Mouse (Mus musculus) midbrain, embryonic 15.5 days (tissue): ENCODE data around the gene Timm10b. TPM values are rescaled to one million over a fixed set of nuclear protein-coding genes. Genes with fewer than 3 reads are reported as not detected.

Experiments
- ATAC-seq: fragments of 200-750 bp; cut with Nextera tagmentation; replicated peaks from 2 replicates; pipeline ENCODE4 v1.8.0; 2017; ENCODE audit warnings: moderate TSS enrichment
- H3K27ac ChIP-seq: fragments of 300-500 bp; sonication (generic); 2 replicates; pipeline ENCODE4 v1.5.1; 2015; ENCODE audit warnings: mild to moderate bottlenecking, inconsistent platforms
- H3K27me3 ChIP-seq: fragments of 300-500 bp; sonication (generic); replicated peaks from 2 replicates; pipeline ENCODE4 v1.6.1; 2015; ENCODE audit warnings: inconsistent platforms
- H3K36me3 ChIP-seq: fragments of 300-500 bp; sonication (generic); replicated peaks from 2 replicates; pipeline ENCODE4 v1.6.1; 2015; ENCODE audit warnings: inconsistent platforms
- H3K4me1 ChIP-seq: fragments of 300-500 bp; sonication (generic); 2 replicates; pipeline ENCODE4 v1.6.1; 2015; ENCODE audit warnings: inconsistent platforms
- H3K4me2 ChIP-seq: fragments of 300-500 bp; sonication (generic); 2 replicates; pipeline ENCODE4 v1.6.1; 2015; ENCODE audit warnings: inconsistent platforms, mild to moderate bottlenecking, moderate library complexity
- H3K4me3 ChIP-seq: fragments of 300-500 bp; sonication (generic); 2 replicates; pipeline ENCODE4 v1.5.1; 2015; ENCODE audit warnings: mild to moderate bottlenecking, inconsistent platforms
- H3K9ac ChIP-seq: fragments of 300-500 bp; sonication (generic); 2 replicates; pipeline ENCODE4 v1.6.1; 2015; ENCODE audit warnings: mild to moderate bottlenecking, inconsistent platforms
- H3K9me3 ChIP-seq: fragments of 300-500 bp; sonication (generic); 2 replicates; pipeline ENCODE4 v1.6.1; 2016; ENCODE audit warnings: inconsistent platforms
- WGBS: fragments of 180-500 bp; shearing (Covaris S2); methylation state at CpG from one replicate; pipeline ENCODE4 v1.1.7; 2015; ENCODE audit warnings: mixed read lengths; 5-methylcytosine and 5-hydroxymethylcytosine counted together
- polyA plus RNA-seq: library from polyadenylated mRNA; unstranded; fragments of >200 nt; fragmentation: Nextera tagmentation; extraction: Ambion mirVana; gene quantifications from 2 replicates; pipeline ENCODE4 v1.2.1, GENCODE M21; 2015

Gene Timm10b
- polyA plus RNA-seq, 1 experiment from 2014 or later, result 127 TPM

DNA sequence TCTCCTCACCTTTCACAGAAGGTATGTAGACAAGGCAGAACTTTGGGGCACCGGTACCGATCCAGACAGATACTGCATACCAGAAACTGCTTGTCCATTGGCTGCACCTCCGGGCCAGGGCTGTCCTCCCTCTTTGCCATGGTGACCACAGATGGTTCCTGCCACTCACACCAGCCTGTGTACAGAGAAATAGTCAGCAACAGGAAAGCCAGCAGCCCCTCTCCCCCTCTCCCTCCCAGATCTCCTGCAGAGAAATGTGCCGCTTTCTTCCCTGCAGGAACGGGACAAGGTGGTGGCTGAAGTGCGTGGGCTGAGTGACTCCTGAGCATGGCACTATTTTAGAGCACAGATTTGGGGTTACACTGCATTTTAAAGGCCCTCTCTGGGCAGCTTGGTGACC lies 14.5 kb upstream of the Timm10b start:
- H3K36me3 ChIP-seq, result peaks cover 21% of the 10 kb centered on the region

DNA sequence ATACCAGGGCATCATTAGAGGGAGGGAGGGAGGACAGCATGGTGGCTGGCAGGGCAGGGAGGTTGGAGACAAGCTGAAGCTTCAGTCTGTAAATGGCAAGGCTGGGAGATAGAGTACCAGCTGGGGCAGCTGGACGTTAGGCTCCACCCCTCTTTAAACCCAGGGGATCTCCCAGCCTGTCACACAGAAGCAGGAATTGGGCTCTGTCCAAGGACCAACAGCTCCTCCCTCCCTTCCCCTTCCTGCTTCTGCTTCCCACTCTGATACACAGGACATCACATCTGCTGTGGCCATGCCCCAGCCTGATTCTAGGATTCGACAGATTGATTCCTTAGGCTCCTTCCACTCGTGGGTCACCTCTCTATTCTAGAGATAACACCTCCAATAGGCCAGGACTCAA lies 11.2 kb upstream of the Timm10b start:
- Histone ChIP-seq H3K4me1 (peaks cover 39% of the 10 kb centered on the region), H3K36me3 (peaks cover 10% of the 10 kb centered on the region), H3K4me3 (no peak overlapping the region), H3K4me2 (no peak overlapping the region), H3K27me3 (no peaks in the 10 kb centered on the region), H3K9me3 (no peaks in the 10 kb centered on the region), H3K27ac (no peak overlapping the region), H3K9ac (no peak overlapping the region)
- ATAC-seq, result no peak
- WGBS, result 15% methylated on average over 3 of the region's 3 CpGs

More for the DNA sequence above, 14.5 kb upstream of the Timm10b start:
- H3K4me1 ChIP-seq, result peaks cover 17% of the 10 kb centered on the region
- H3K27me3 ChIP-seq, result no peaks in the 10 kb centered on the region
- H3K4me3 ChIP-seq, result no peak overlapping the region
- H3K27ac ChIP-seq, result no peak overlapping the region
- no peak overlapping the region for H3K4me2 ChIP-seq
- H3K9ac ChIP-seq, result no peak overlapping the region
- no peak for ATAC-seq
- H3K9me3 ChIP-seq, result no peaks in the 10 kb centered on the region
- WGBS, result 75% methylated on average over 6 of the region's 6 CpGs

- Histone ChIP-seq H3K27me3 (no peaks in the 10 kb centered on the region), H3K36me3 (peaks cover 7% of the 10 kb centered on the region; the same call in 1 of the 2 replicates), H3K4me1 (peaks cover 48% of the 10 kb centered on the region), H3K9ac (peak overlapping the region; percentile 96), H3K27ac (peak overlapping the region; percentile 89), H3K4me3 (peak overlapping the region; percentile 88), H3K4me2 (peak overlapping the region; percentile 82), H3K9me3 (no peaks in the 10 kb centered on the region)
- 11% methylated on average over 4 of the region's 4 CpGs for WGBS
- ATAC-seq, result peak; percentile 31
Observed at GRCm38 (mm10) chr7:105632551-105632972, 7.3 kb upstream of the Timm10b start.

- peak within 1 kb of the TSS; percentile 89 for H3K27ac ChIP-seq
- peaks cover 48% of the 10 kb centered on the region for H3K4me1 ChIP-seq
- WGBS, result 1% methylated on average over 69 of the region's 71 CpGs
- ATAC-seq, result peak; percentile 90
- H3K36me3 ChIP-seq, result peaks cover 7% of the 10 kb centered on the region; the same call in 1 of the 2 replicates
- H3K9me3 ChIP-seq, result no peaks in the 10 kb centered on the region
- H3K9ac ChIP-seq, result peak within 1 kb of the TSS; percentile 96
- H3K4me2 ChIP-seq, result peak within 1 kb of the TSS; percentile 82
- peak within 1 kb of the TSS; percentile 88 for H3K4me3 ChIP-seq
- H3K27me3 ChIP-seq, result no peaks in the 10 kb centered on the region
Observed at GRCm38 (mm10) chr7:105633127-105633800, 6.6 kb upstream of the Timm10b start, which contains the start of gene Trim3. Gene Trim3 (minus strand): TSS chr7:105633571.

DNA sequence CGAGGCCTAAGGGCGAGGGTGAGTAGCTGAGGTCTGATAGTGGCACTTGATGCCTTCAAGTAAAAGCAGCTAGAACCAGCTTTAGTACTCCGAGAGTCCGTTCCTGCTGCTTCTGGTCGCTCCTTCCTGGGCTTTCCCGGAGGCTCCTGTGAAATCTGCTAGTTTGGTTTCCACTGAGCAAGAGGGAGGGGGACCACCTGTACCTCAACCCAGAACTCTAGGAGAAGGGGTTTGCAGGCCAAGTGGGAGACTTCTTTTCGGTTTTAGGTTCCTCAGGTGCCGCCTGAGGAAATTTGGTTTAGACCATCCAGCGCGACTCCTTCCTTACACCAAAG lies 6.1 kb upstream of the Timm10b start:
- Histone ChIP-seq H3K4me3 (peak overlapping the region; percentile 88), H3K27ac (peak overlapping the region; percentile 89), H3K4me1 (peaks cover 43% of the 10 kb centered on the region), H3K27me3 (no peaks in the 10 kb centered on the region), H3K9ac (peak overlapping the region; percentile 96), H3K4me2 (peak overlapping the region; percentile 82), H3K9me3 (no peaks in the 10 kb centered on the region), H3K36me3 (peaks cover 7% of the 10 kb centered on the region; the same call in 1 of the 2 replicates)
- ATAC-seq, result no peak
- WGBS, result 4% methylated on average over 10 of the region's 10 CpGs

DNA sequence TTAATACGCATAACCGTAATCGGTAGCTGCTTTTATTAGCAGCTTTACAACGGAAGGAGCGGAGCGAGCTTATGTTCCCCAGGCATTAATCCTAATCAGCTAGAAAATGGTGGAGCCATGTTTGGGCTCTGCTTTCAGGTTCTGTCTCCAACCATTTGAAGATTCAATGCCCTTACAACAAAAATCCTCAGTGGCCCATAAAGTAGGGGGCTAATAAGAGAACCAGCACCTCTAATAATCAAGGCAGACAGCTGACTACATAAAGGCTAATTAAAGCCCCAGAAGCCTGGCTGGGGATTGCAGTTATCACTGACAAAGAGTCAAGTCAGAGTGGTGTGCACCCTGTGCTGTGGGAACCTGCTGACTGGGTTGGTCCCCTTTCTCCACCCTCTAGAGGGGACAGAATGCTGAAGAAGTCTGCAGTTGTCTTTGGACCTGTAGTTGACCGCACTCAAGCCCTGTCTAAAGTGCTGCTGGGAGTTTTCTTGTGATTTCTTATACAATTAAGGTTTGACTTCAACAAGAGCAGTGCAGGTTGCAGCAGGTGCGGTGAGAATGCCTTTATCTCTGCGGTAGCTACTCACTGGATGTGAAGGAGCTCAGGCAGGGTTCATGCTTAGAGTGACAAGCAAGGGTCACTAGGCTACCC lies 5.5 kb upstream of the Timm10b start:
- H3K27me3 ChIP-seq, result no peaks in the 10 kb centered on the region
- no peaks in the 10 kb centered on the region for H3K9me3 ChIP-seq
- peak overlapping the region; percentile 89; the same call in 1 of the 2 replicates for H3K27ac ChIP-seq
- peak overlapping the region; percentile 82 for H3K4me2 ChIP-seq
- 39% methylated on average over 9 of the region's 9 CpGs for WGBS
- H3K4me3 ChIP-seq, result peak overlapping the region; percentile 88
- no peak overlapping the region; the same call in 1 of the 2 replicates for H3K9ac ChIP-seq
- peaks cover 7% of the 10 kb centered on the region; the same call in 1 of the 2 replicates for H3K36me3 ChIP-seq
- H3K4me1 ChIP-seq, result peaks cover 40% of the 10 kb centered on the region
- no peak for ATAC-seq

- Histone ChIP-seq H3K27me3 (no peaks in the 10 kb centered on the region), H3K36me3 (peaks cover 7% of the 10 kb centered on the region; the same call in 1 of the 2 replicates), H3K9ac (no peak overlapping the region), H3K9me3 (no peaks in the 10 kb centered on the region), H3K4me2 (no peak overlapping the region), H3K4me3 (no peak overlapping the region), H3K27ac (no peak overlapping the region), H3K4me1 (peaks cover 39% of the 10 kb centered on the region)
- ATAC-seq, result no peak
- WGBS, result 83% methylated on average over 2 of the region's 2 CpGs
Observed at GRCm38 (mm10) chr7:105635726-105636125, 4.1 kb upstream of the Timm10b start.

DNA sequence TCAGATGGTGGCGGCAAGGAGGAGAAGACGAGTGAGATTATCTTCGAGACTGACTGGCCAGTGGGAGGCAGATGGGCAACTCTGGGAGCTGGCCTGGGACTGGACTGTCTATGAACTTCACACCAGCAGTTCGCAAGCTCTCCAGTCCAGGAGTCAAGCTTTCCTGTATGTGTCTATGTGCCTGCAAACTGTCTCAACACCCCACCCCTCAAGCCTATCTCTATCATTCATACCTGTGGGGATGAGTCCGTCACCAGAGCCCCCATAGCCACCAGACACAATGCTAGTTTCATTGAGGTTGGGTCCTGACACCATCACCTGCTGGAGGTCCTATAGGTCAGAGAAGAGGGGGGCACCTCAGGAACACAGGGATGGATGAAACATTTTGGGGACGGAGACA lies 1.1 kb upstream of the Timm10b start:
- Histone ChIP-seq H3K4me3 (no peak overlapping the region), H3K27ac (no peak overlapping the region), H3K27me3 (no peaks in the 10 kb centered on the region), H3K36me3 (peaks cover 10% of the 10 kb centered on the region; the same call in 1 of the 2 replicates), H3K4me1 (peaks cover 32% of the 10 kb centered on the region), H3K9me3 (no peaks in the 10 kb centered on the region), H3K4me2 (no peak overlapping the region; the same call in 1 of the 2 replicates), H3K9ac (no peak overlapping the region)
- 92% methylated on average over 6 of the region's 6 CpGs for WGBS
- no peak for ATAC-seq

GRCm38 (mm10) chr7:105639304-105639703 lies 552 bp upstream of the Timm10b start:
- Histone ChIP-seq H3K9ac (peak overlapping the region; percentile 74; the same call in 1 of the 2 replicates), H3K4me1 (peaks cover 27% of the 10 kb centered on the region), H3K27ac (no peak overlapping the region), H3K4me2 (peak overlapping the region; percentile 99), H3K27me3 (no peaks in the 10 kb centered on the region), H3K36me3 (peaks cover 11% of the 10 kb centered on the region; the same call in 1 of the 2 replicates), H3K4me3 (peak overlapping the region; percentile 78), H3K9me3 (no peaks in the 10 kb centered on the region)
- WGBS, result 69% methylated on average over 9 of the region's 9 CpGs
- no peak for ATAC-seq

GRCm38 (mm10) chr7:105640233-105640893 lies 507 bp downstream of the Timm10b start, which contains the start of the genes Arfip2 and Gm45799:
Gene Arfip2 (minus strand): TSS chr7:105640416.
Gene Gm45799 (plus strand): TSS chr7:105640552.
- Histone ChIP-seq H3K4me1 (peaks cover 25% of the 10 kb centered on the region), H3K4me3 (peak within 1 kb of the TSS; percentile 78), H3K27ac (peak within 1 kb of the TSS; percentile 88), H3K9ac (peak within 1 kb of the TSS; percentile 74), H3K27me3 (no peaks in the 10 kb centered on the region), H3K9me3 (no peaks in the 10 kb centered on the region), H3K36me3 (peaks cover 11% of the 10 kb centered on the region; the same call in 1 of the 2 replicates), H3K4me2 (peak within 1 kb of the TSS; percentile 99)
- WGBS, result under 1% methylated on average over 45 of the region's 45 CpGs
- ATAC-seq, result peak; percentile 96

GRCm38 (mm10) chr7:105640894-105641255 lies 1.0 kb downstream of the Timm10b start:
- H3K4me2 ChIP-seq, result peak overlapping the region; percentile 99
- WGBS, result 2% methylated on average over 18 of the region's 18 CpGs
- H3K27ac ChIP-seq, result peak overlapping the region; percentile 88
- peaks cover 25% of the 10 kb centered on the region for H3K4me1 ChIP-seq
- H3K27me3 ChIP-seq, result no peaks in the 10 kb centered on the region
- no peaks in the 10 kb centered on the region for H3K9me3 ChIP-seq
- H3K4me3 ChIP-seq, result peak overlapping the region; percentile 78
- peak overlapping the region; percentile 72 for H3K9ac ChIP-seq
- no peak for ATAC-seq
- peaks cover 11% of the 10 kb centered on the region; the same call in 1 of the 2 replicates for H3K36me3 ChIP-seq

- no peaks in the 10 kb centered on the region for H3K27me3 ChIP-seq
- H3K9ac ChIP-seq, result peak overlapping the region; percentile 26; the same call in 1 of the 2 replicates
- 83% methylated on average over 3 of the region's 3 CpGs for WGBS
- 0 out of 2 replicates have a peak overlapping the region, but pooled peaks have one; percentile 78 for H3K4me3 ChIP-seq
- no peak overlapping the region for H3K27ac ChIP-seq
- H3K36me3 ChIP-seq, result 0 out of 2 replicates have a peak, but pooled peaks cover 4% of the 10 kb centered on the region
- H3K4me2 ChIP-seq, result peak overlapping the region; percentile 99
- ATAC-seq, result no peak
- H3K4me1 ChIP-seq, result peaks cover 25% of the 10 kb centered on the region
- H3K9me3 ChIP-seq, result no peaks in the 10 kb centered on the region
Observed at GRCm38 (mm10) chr7:105641936-105642335, 2.1 kb downstream of the Timm10b start.
